Mouse (Mus musculus) MEL (cell line): ENCODE measurements around the gene Nptn. TPM values are rescaled to one million over a fixed set of nuclear protein-coding genes. Genes with fewer than 3 reads are reported as not detected.

Source experiments
- DNase-seq: peaks from one replicate; pipeline ENCODE4 v3.0.0; 2011; ENCODE audit warnings: low read depth, low spot score
- H3K27ac ChIP-seq: 2 replicates; pipeline ENCODE4 v1.5.1; 2012; ENCODE audit warnings: low read depth, mild to moderate bottlenecking, control low read depth, low read length, moderate library complexity; ENCODE audit not compliant: control insufficient read depth
- H3K27me3 ChIP-seq, 2 experiments: fragments of 150-350 bp in 1 of 2; sonication (generic) in 1 of 2; 2 replicates each; pipeline ENCODE4 v1.6.1; 2012; ENCODE audit warnings: low read length in 2 of 2, mild to moderate bottlenecking in 2 of 2, improper control_type of control experiment in 1 of 2, moderate library complexity in 1 of 2; ENCODE audit not compliant: insufficient read depth in 2 of 2, control insufficient read depth in 1 of 2
- H3K36me3 ChIP-seq, 2 experiments: 2 replicates each; pipeline ENCODE4 v1.6.1; 2012 to 2014; ENCODE audit warnings: low read length in 2 of 2, improper control_type of control experiment in 1 of 2, inconsistent platforms in 1 of 2, mild to moderate bottlenecking in 1 of 2; ENCODE audit not compliant: insufficient read depth in 2 of 2, control insufficient read depth in 1 of 2
- H3K4me1 ChIP-seq, 2 experiments: fragments of 150-350 bp in 1 of 2; sonication (generic) in 1 of 2; 2 replicates each; pipeline ENCODE4 v1.6.1; 2012; ENCODE audit warnings: low read length in 2 of 2, improper control_type of control experiment in 1 of 2, mild to moderate bottlenecking in 1 of 2; ENCODE audit not compliant: insufficient read depth in 2 of 2, control insufficient read depth in 1 of 2
- H3K4me3 ChIP-seq, 2 experiments: fragments of 150-350 bp in 1 of 2; sonication (generic) in 1 of 2; 2 replicates each; pipeline ENCODE4 v1.5.1; 2012; ENCODE audit warnings: low read depth in 2 of 2, low read length in 2 of 2, mild to moderate bottlenecking in 2 of 2, moderate library complexity in 2 of 2, control low read depth in 1 of 2, improper control_type of control experiment in 1 of 2; ENCODE audit not compliant: control insufficient read depth in 1 of 2, insufficient read depth in 1 of 2
- H3K79me2 ChIP-seq: 2 replicates; pipeline ENCODE4 v1.6.1; 2012; ENCODE audit warnings: mild to moderate bottlenecking, low read length, moderate library complexity; ENCODE audit not compliant: control insufficient read depth, poor library complexity, insufficient read depth
- H3K9ac ChIP-seq: 2 replicates; pipeline ENCODE4 v1.6.1; 2012; ENCODE audit warnings: low read depth, mild to moderate bottlenecking, control low read depth, low read length, moderate library complexity; ENCODE audit not compliant: control insufficient read depth, poor library complexity, severe bottlenecking
- H3K9me3 ChIP-seq: fragments of 150-350 bp; sonication (generic); replicated peaks from 2 replicates; pipeline ENCODE4 v1.6.1; 2012; ENCODE audit warnings: mild to moderate bottlenecking, low read length, improper control_type of control experiment, moderate library complexity; ENCODE audit not compliant: insufficient read depth
- BHLHE40 ChIP-seq: IDR thresholded peaks from 2 replicates; pipeline ENCODE4 v1.6.1; 2012; ENCODE audit warnings: low read depth, mild to moderate bottlenecking, inconsistent platforms, low read length, improper control_type of control experiment, borderline replicate concordance
- CHD1 ChIP-seq: IDR thresholded peaks from 2 replicates; pipeline ENCODE4 v1.6.1; 2012; ENCODE audit warnings: low read depth, mild to moderate bottlenecking, inconsistent platforms, low read length, improper control_type of control experiment
- CHD2 ChIP-seq: IDR thresholded peaks from 2 replicates; pipeline ENCODE4 v1.6.1; 2011; ENCODE audit warnings: low read length, improper control_type of control experiment
- CTCF ChIP-seq, 3 experiments: IDR thresholded peaks in 2 of 3; conservative IDR thresholded peaks in 1 of 3; 2 replicates each; pipeline ENCODE4 v1.5.1; 2011 to 2012; ENCODE audit warnings: low read length in 3 of 3, low read depth in 2 of 3, mild to moderate bottlenecking in 2 of 3, improper control_type of control experiment in 1 of 3, inconsistent platforms in 1 of 3, mixed read lengths in 1 of 3, moderate library complexity in 1 of 3; ENCODE audit not compliant: control insufficient read depth in 1 of 3, insufficient read depth in 1 of 3, poor library complexity in 1 of 3, severe bottlenecking in 1 of 3
- ELF1 ChIP-seq: IDR thresholded peaks from 2 replicates; pipeline ENCODE4 v1.6.1; 2014; ENCODE audit warnings: low read depth, mild to moderate bottlenecking, inconsistent platforms, low read length, improper control_type of control experiment, moderate library complexity
- EP300 ChIP-seq, 2 experiments: IDR thresholded peaks; 2 replicates each; pipeline ENCODE4 v1.6.1; 2011; ENCODE audit warnings: improper control_type of control experiment in 2 of 2, low read length in 2 of 2, low read depth in 1 of 2, mild to moderate bottlenecking in 1 of 2
- ETS1 ChIP-seq: IDR thresholded peaks from 2 replicates; pipeline ENCODE4 v1.6.1; 2012; ENCODE audit warnings: low read depth, mild to moderate bottlenecking, inconsistent platforms, low read length, improper control_type of control experiment, moderate library complexity
- GABPA ChIP-seq: IDR thresholded peaks from 2 replicates; pipeline ENCODE4 v1.6.1; 2012; ENCODE audit warnings: low read depth, mild to moderate bottlenecking, inconsistent platforms, low read length, improper control_type of control experiment, moderate library complexity
- GATA1 ChIP-seq: IDR thresholded peaks from 2 replicates; pipeline ENCODE4 v1.6.1; 2011; ENCODE audit warnings: low read depth, low read length, improper control_type of control experiment
- JUND ChIP-seq: IDR thresholded peaks from 2 replicates; pipeline ENCODE4 v1.6.1; 2011; ENCODE audit warnings: low read depth, mild to moderate bottlenecking, improper control_type of control experiment, low read length
- KAT2A ChIP-seq: conservative IDR thresholded peaks from 2 replicates; pipeline ENCODE4 v1.6.1; 2012; ENCODE audit warnings: low read depth, low read length, improper control_type of control experiment, inconsistent platforms
- MAFK ChIP-seq: IDR thresholded peaks from 2 replicates; pipeline ENCODE4 v1.6.1; 2011; ENCODE audit warnings: low read depth, mild to moderate bottlenecking, low read length, improper control_type of control experiment, borderline replicate concordance
- MAX ChIP-seq: IDR thresholded peaks from 2 replicates; pipeline ENCODE4 v1.6.1; 2011; ENCODE audit warnings: low read length, improper control_type of control experiment
- MEF2A ChIP-seq: IDR thresholded peaks from 2 replicates; pipeline ENCODE4 v1.6.1; 2014; ENCODE audit warnings: low read depth, mild to moderate bottlenecking, inconsistent platforms, low read length, improper control_type of control experiment; ENCODE audit not compliant: poor library complexity, insufficient replicate concordance, severe bottlenecking; ENCODE audit errors: extremely low read depth
- MXI1 ChIP-seq: IDR thresholded peaks from 2 replicates; pipeline ENCODE4 v1.6.1; 2011; ENCODE audit warnings: mild to moderate bottlenecking, low read depth, low read length, improper control_type of control experiment
- MYB ChIP-seq: IDR thresholded peaks from 2 replicates; pipeline ENCODE4 v1.6.1; 2011; ENCODE audit warnings: mild to moderate bottlenecking, low read depth, low read length, improper control_type of control experiment
- MYC ChIP-seq: IDR thresholded peaks from 2 replicates; pipeline ENCODE4 v1.6.1; 2011; ENCODE audit warnings: low read depth, mild to moderate bottlenecking, low read length, improper control_type of control experiment, moderate library complexity
- NELFE ChIP-seq: IDR thresholded peaks from 2 replicates; pipeline ENCODE4 v1.6.1; 2011; ENCODE audit warnings: low read depth, low read length, improper control_type of control experiment
- NRF1 ChIP-seq: IDR thresholded peaks from 2 replicates; pipeline ENCODE4 v1.6.1; 2014; ENCODE audit warnings: low read depth, mild to moderate bottlenecking, inconsistent platforms, low read length, improper control_type of control experiment, moderate library complexity; ENCODE audit not compliant: poor library complexity, insufficient read depth, severe bottlenecking
- POLR2A ChIP-seq, 2 experiments: IDR thresholded peaks; 2 replicates each; pipeline ENCODE4 v1.6.1; 2011 to 2012; ENCODE audit warnings: low read length in 2 of 2, mild to moderate bottlenecking in 2 of 2, control low read depth in 1 of 2, improper control_type of control experiment in 1 of 2, low read depth in 1 of 2, moderate library complexity in 1 of 2; ENCODE audit not compliant: control insufficient read depth in 1 of 2, insufficient read depth in 1 of 2, poor library complexity in 1 of 2
- RAD21 ChIP-seq: IDR thresholded peaks from 2 replicates; pipeline ENCODE4 v1.6.1; 2011; ENCODE audit warnings: mild to moderate bottlenecking, low read depth, low read length, improper control_type of control experiment
- RCOR1 ChIP-seq: IDR thresholded peaks from 2 replicates; pipeline ENCODE4 v1.6.1; 2012; ENCODE audit warnings: low read depth, mild to moderate bottlenecking, inconsistent platforms, low read length, improper control_type of control experiment
- SIN3A ChIP-seq: IDR thresholded peaks from 2 replicates; pipeline ENCODE4 v1.6.1; 2012; ENCODE audit warnings: low read length, improper control_type of control experiment, inconsistent platforms
- SMC3 ChIP-seq: IDR thresholded peaks from 2 replicates; pipeline ENCODE4 v1.6.1; 2011; ENCODE audit warnings: low read depth, low read length, improper control_type of control experiment
- TBP ChIP-seq: IDR thresholded peaks from 2 replicates; pipeline ENCODE4 v1.8.0; 2011; ENCODE audit warnings: low read depth, low read length, improper control_type of control experiment
- UBTF ChIP-seq: IDR thresholded peaks from 2 replicates; pipeline ENCODE4 v1.6.1; 2012; ENCODE audit warnings: low read depth, mild to moderate bottlenecking, inconsistent platforms, low read length, improper control_type of control experiment, moderate library complexity, borderline replicate concordance; ENCODE audit not compliant: insufficient read depth
- USF1 ChIP-seq: IDR thresholded peaks from 2 replicates; pipeline ENCODE4 v1.6.1; 2014; ENCODE audit warnings: low read depth, mild to moderate bottlenecking, inconsistent platforms, low read length, improper control_type of control experiment, moderate library complexity
- USF2 ChIP-seq, 2 experiments: IDR thresholded peaks; 2 replicates each; pipeline ENCODE4 v1.6.1; 2011 to 2012; ENCODE audit warnings: improper control_type of control experiment in 2 of 2, low read length in 2 of 2, borderline replicate concordance in 1 of 2, inconsistent platforms in 1 of 2, low read depth in 1 of 2, mild to moderate bottlenecking in 1 of 2; ENCODE audit not compliant: insufficient read depth in 1 of 2
- ZC3H11A ChIP-seq: IDR thresholded peaks from 2 replicates; pipeline ENCODE4 v1.6.1; 2012; ENCODE audit warnings: low read depth, mild to moderate bottlenecking, inconsistent platforms, low read length, improper control_type of control experiment
- ZKSCAN1 ChIP-seq: IDR thresholded peaks from 2 replicates; pipeline ENCODE4 v1.6.1; 2012; ENCODE audit warnings: low read depth, mild to moderate bottlenecking, inconsistent platforms, low read length, improper control_type of control experiment, moderate library complexity
- ZMIZ1 ChIP-seq: IDR thresholded peaks from 2 replicates; pipeline ENCODE4 v1.6.1; 2012; ENCODE audit warnings: low read depth, mild to moderate bottlenecking, inconsistent platforms, low read length, improper control_type of control experiment, moderate library complexity
- ZNF384 ChIP-seq: IDR thresholded peaks from 2 replicates; pipeline ENCODE4 v1.6.1; 2012; ENCODE audit warnings: low read depth, mild to moderate bottlenecking, inconsistent platforms, low read length, improper control_type of control experiment
- polyA plus RNA-seq, 2 experiments: library from polyadenylated mRNA; stranded (reverse) in 1 of 2; unstranded in 1 of 2; fragments of >175 nt in 1 of 2; fragments of >200 nt in 1 of 2; gene quantifications; 2 replicates each; pipeline versions ENCODE4 v1.2.1 to v1.2.4; 2012; ENCODE audit warnings: low replicate concordance in 2 of 2, low read depth in 1 of 2; ENCODE audit not compliant: insufficient read length in 2 of 2, insufficient read depth in 1 of 2, missing spikeins in 1 of 2
- total RNA-seq: library from RNA; depleted of rRNA; stranded (reverse); fragments of 300-350 nt; gene quantifications from 2 replicates; pipeline ENCODE4 v1.2.3, GENCODE M21; 2012

Gene Nptn
- total and polyA plus RNA-seq, 3 experiments, result 71.4 to 199 TPM; not detected in 1

GRCm38 (mm10) chr9:58535447-58536134 is 46.4 kb upstream of the Nptn start (continued):
- TF ChIP-seq USF1, result no peak
- no peak for TF ChIP-seq MYC
- TF ChIP-seq ZKSCAN1, result no peak
- no peak for TF ChIP-seq GABPA
- TF ChIP-seq TBP, result no peak
- TF ChIP-seq ZNF384, result no peak
- no peak for TF ChIP-seq MYB
- TF ChIP-seq EP300 (IDR thresholded peaks at IDR 0.05; ENCODE audit: low read depth in 1 of 2, low read length in 2 of 2), result no peak

GRCm38 (mm10) chr9:58537774-58538173 is 44.3 kb upstream of the Nptn start:
- H3K27ac ChIP-seq, result peak overlapping the region; percentile 50
- peaks cover 0 to 9% of the 10 kb centered on the region in 2 experiments; a peak in 2 of 4 replicates for H3K36me3 ChIP-seq
- peaks cover 6 to 30% of the 10 kb centered on the region in 2 experiments for H3K4me1 ChIP-seq
- H3K9me3 ChIP-seq, result no peaks in the 10 kb centered on the region
- no peak overlapping the region for H3K4me3 ChIP-seq
- no peaks in the 10 kb centered on the region for H3K79me2 ChIP-seq
- DNase-seq, result peak; percentile 87
- H3K9ac ChIP-seq, result peak overlapping the region; percentile 18; the same call in 1 of the 2 replicates
- H3K27me3 ChIP-seq, result no peaks in the 10 kb centered on the region
- TF ChIP-seq UBTF, result no peak
- no peak for TF ChIP-seq MYB
- TF ChIP-seq MEF2A, result no peak
- no peak for TF ChIP-seq GABPA
- TF ChIP-seq JUND, result no peak
- no peak; the same call in 1 of the 2 replicates for TF ChIP-seq CHD2
- TF ChIP-seq ZMIZ1, result no peak
- no peak for TF ChIP-seq RAD21
- TF ChIP-seq NRF1, result no peak
- 0 out of 2 replicates have a peak, but pooled peaks have one; percentile 16 for TF ChIP-seq TBP
- no peak for TF ChIP-seq KAT2A
- TF ChIP-seq SMC3, result no peak
- 0 out of 2 replicates have a peak, but pooled peaks have one; percentile 25 for TF ChIP-seq GATA1
- no peak for TF ChIP-seq MAFK
- TF ChIP-seq ZKSCAN1, result no peak
- TF ChIP-seq BHLHE40, result no peak
- no peak for TF ChIP-seq ZC3H11A
- TF ChIP-seq ELF1, result no peak
- TF ChIP-seq MXI1, result no peak
- TF ChIP-seq USF2 (IDR thresholded peaks at IDR 0.05; ENCODE audit: borderline replicate concordance in 1 of 2, insufficient read depth in 1 of 2, low read depth in 1 of 2, low read length in 2 of 2), result no peak
- TF ChIP-seq MYC, result no peak
- TF ChIP-seq MAX, result no peak
- TF ChIP-seq NELFE, result no peak
- TF ChIP-seq EP300 (IDR thresholded peaks at IDR 0.05; ENCODE audit: low read depth in 1 of 2, low read length in 2 of 2), result peak; percentile 54 to 87; a peak in 3 of 4 replicates
- TF ChIP-seq SIN3A, result peak; percentile 37; the same call in 1 of the 2 replicates
- peak; percentile 98 for TF ChIP-seq ZNF384
- no peak for TF ChIP-seq POLR2A (IDR thresholded peaks at IDR 0.05; ENCODE audit: control insufficient read depth in 1 of 2, insufficient read depth in 1 of 2, low read depth in 1 of 2, low read length in 2 of 2, poor library complexity in 1 of 2)
- TF ChIP-seq CTCF (IDR thresholded peaks at IDR 0.05 in 2 of 3, conservative IDR thresholded peaks at IDR 0.05 in 1 of 3; ENCODE audit: control insufficient read depth in 1 of 3, insufficient read depth in 1 of 3, low read depth in 2 of 3, low read length in 3 of 3, poor library complexity in 1 of 3, severe bottlenecking in 1 of 3), result no peak
- peak; percentile 62; the same call in 1 of the 2 replicates for TF ChIP-seq RCOR1
- peak; percentile 58; the same call in 1 of the 2 replicates for TF ChIP-seq ETS1
- TF ChIP-seq CHD1, result no peak
